Mouse (Mus musculus) right cerebral cortex, postnatal 25 days (tissue): ENCODE data around the gene Gpi1.
A peak's percentile ranks its signal among the peaks of the same experiment; 100 is the strongest.

Experiments
- DNase-seq: peaks from one replicate; pipeline ENCODE4 v3.0.0; 2022

Gpi1 gene

GRCm38 (mm10) chr7:34230116-34230515 is at the start of gene Gpi1:
TSS of gene Gpi1 (minus strand) at chr7:34230336.
- DNase-seq = peak; percentile 78

- DNase-seq = no peak
These were observed 47.5 kb upstream of the Gpi1 start for GRCm38 (mm10) chr7:34277656-34278055.

DNA sequence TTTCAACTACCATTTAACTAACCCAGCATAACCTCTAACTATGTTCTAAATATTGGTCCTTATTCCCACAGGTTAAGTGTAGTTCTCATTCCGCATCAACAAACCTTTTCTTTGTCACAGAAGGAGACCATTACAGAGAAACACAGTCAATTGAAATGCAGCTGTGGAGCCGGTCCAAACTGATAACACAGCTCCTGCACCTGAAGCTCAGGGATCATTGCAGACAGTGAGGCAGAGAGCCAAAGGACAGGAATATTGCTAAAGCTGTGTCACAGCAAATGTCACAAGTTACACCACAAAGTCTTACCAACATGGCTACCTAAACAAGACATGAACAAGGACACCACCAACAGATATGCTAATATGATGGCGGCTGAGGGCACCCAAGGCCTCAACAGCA is 45.9 kb upstream of the Gpi1 start:
- DNase-seq = no peak

DNA sequence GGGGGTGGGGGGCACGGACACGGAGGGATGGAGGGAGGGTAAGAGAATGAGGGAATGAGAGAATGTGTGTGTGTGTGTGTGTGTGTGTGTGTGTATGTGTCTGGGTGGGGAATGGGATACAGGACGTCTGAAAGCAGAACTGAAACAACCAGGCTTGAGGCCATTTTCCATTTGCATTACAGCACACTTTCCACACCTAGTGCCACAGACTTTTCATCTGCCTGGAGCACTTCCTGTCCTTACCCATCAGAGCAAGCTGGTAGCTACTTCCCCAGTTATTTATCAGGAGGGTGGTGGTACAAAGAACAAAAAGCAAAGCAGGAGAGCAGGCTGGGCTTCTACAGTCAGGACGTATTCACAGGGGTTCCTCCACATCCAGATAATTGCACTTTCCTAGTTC is 42.3 kb upstream of the Gpi1 start:
- DNase-seq = no peak

DNA sequence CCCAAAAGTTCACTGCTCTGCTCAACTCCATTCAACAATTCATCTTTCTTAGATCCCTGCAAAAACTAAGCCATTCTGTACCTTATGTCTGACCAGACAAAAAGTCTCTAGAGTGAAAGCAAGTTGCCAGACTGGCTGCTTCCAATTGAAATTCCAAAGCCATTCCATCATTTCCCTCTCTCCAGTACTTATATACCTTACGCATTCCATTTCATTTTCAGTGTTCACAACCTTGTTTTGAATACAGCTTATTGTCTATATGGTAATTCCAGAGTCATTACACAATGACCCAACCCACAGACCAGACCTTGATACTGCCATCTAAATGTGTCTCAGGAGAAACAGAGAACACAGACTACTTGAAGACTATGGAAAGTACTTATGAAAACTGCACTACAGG is 38.3 kb upstream of the Gpi1 start:
- DNase-seq = no peak

- DNase-seq = no peak
These were observed 36.3 kb upstream of the Gpi1 start for GRCm38 (mm10) chr7:34266421-34266820.

DNA sequence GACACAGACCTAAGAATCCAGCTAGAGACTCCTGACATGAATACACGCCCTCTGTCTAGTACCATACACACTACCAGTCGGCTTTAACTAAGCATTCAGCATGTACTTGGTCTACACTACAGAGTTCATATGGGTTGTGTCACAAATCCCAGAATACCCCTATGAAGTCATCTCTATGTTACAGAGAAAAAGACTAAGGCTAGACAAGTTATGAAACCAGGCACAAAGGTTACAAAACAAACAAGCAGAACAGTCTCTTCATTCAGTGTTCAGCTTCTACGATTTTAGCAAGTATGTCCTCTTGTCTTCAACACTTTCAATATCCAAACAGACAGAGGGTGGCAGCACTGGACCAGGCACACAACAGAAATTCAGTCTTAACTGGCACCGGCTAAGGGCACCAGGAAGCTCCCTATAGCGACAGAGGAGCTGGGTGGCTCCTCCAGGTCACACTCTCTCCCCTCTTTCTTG is 35.8 kb upstream of the Gpi1 start:
- peak; percentile 28 for DNase-seq

GRCm38 (mm10) chr7:34263437-34263836 is 33.3 kb upstream of the Gpi1 start:
- DNase-seq = no peak

DNA sequence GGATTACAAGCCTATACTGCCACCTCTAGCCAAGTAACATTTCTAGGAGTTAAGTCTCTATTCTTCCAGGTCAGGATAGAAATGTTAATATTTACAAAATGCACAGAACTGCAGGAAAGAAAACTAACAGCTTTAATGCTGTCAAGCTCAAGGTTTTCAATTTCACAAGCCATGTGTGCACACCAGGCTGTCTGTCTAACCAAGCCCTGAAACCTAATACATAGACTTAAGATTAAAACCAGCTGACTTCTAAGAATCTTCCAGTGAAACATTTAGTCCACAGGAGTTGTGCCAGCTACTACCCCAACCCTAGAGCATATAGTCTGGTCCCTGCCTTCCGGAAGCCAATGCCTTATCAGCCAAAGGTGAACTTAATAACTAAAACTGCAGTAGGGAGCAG is 28.3 kb upstream of the Gpi1 start:
- DNase-seq = no peak

DNA sequence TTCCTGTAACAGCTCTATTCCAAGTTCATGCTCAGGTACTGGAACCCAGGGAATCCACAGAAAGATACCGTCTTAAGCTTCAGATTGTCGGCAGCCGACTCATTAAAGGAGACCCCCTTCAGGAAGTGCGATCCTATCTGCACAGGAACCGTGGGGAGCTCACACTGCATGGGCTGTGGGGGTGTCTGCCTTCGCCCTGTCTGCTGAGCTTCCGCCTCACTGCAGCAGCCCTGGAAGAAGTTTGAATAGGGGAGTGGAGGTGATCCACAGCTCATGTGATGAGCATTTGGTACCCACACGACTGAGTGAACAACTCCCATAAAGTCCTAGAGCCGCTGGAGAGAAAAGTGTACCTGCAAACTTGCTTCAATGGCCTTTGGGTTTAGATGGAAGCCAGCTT is 27.1 kb upstream of the Gpi1 start:
- peak; percentile 21 for DNase-seq

DNA sequence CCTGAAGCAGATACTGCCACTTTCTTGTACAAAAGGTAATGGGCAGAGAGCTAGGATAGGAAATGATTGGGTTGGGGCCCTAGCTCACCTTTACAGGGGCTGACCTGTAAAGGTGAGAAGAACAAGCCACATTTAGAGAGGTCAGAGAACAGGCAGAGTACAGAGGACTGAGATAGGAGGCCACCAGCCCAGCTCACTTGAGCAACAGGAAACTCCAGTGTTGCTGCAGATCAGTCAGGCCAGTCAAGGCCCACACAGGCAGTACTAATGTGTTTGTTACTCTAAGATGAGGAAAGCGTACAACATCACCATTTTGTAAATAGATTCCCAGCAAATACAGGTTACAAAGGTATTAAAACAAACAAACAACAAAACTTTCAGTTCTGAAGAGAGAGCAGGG is 25.8 kb upstream of the Gpi1 start:
- no peak for DNase-seq

- no peak for DNase-seq
These were observed 25.0 kb upstream of the Gpi1 start for GRCm38 (mm10) chr7:34255137-34255536.

- DNase-seq = no peak
These were observed 21.9 kb upstream of the Gpi1 start for GRCm38 (mm10) chr7:34252030-34252429.

DNA sequence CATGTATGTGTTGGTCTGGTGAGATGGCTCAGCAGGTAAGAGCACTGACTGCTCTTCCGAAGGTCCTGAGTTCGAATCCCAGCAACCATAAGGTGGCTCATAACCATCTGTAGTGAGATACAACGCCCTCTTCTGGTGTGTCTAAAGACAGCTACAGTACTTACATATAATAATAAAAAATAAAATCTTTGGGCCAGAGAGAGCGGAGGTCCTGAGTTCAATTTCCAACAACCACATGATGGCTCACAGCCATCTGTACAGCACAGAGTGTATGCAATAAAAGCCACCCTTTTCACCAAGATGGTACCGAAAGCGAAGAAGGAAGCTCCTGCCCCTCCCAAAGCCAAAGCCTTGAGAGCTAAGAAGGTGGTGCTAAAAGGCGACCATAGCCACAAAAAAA is 20.6 kb upstream of the Gpi1 start, which contains the start of gene Gm6096:
TSS of gene Gm6096 (plus strand) at position 301 of the 400 bp plus-strand sequence.
- no peak for DNase-seq

DNA sequence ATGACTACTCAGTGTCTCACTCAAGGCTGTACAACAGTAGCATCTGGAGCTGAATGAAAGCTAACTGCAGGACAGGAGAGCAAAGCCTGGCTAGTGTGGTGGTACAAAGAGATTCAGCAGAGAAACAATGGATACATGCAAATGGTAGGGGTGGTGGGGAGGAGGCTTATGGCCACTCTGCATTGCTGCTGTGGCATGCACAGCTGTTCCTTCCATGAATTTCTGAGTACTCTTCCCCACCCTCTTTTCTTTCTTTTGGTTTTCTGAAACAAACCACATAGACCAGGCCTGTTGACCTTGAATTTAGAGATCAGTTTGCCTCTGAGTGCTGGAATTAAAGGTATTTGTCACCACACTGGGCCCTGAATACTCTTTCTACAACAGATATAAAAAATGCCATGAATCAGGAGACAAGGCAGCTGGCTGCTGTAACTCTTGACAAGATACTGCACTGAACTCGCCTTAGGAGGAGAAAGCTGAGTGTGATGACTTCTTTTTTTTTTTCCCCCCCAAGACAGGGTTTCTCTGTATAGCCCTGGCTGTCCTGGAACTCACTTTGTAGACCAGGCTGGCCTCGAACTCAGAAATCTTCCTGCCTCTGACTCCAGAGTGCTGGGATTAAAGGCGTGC is 16.8 kb upstream of the Gpi1 start:
- DNase-seq = no peak

- no peak for DNase-seq
These were observed 12.0 kb upstream of the Gpi1 start for GRCm38 (mm10) chr7:34242176-34242575.

GRCm38 (mm10) chr7:34238086-34238485 is 8.0 kb upstream of the Gpi1 start:
- no peak for DNase-seq

GRCm38 (mm10) chr7:34235602-34236001 is 5.5 kb upstream of the Gpi1 start:
- no peak for DNase-seq

DNA sequence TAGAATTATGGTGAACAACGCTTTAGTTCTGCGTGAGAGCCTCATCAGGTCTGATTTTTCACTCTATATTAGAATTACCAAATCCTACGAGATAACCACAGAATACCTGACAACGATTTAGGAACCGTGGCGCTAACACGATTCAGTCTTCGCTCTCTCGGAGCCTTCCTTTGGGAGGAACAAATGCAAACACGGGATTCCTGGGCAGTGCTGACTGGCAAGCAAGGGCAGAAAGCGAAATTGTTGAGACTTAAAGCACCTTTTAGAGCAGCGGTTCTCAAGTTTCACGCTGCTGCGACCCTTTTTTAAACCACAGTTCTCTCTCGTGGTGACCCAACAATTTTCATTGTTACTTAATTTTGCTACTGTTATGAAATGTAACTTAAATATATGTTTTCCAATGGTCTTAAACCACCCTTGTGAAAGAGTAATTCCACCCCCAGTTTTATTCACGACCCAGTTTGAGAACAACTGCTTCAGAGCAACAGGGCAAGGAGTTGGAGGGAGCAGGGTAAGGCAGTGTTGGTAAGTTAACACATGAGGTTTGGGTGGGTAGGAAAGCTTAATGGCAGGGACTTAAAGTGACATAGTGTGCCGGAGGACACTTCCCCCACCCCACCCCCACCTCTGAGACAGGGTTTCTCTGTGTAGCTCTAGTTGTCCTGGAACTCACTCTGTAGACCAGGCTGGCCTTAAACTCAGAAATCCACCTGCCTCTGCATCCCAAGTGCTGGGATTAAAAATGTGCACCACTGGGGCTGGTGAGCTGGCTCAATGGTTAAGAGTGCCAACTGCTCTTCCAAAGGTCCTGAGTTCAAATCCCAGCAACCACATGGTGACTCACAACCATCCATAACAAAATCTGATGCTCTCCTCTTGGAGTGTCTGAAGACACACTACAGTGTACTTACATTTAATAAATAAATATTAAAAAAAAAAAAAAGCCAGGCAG is 4.8 kb upstream of the Gpi1 start:
- no peak for DNase-seq

DNA sequence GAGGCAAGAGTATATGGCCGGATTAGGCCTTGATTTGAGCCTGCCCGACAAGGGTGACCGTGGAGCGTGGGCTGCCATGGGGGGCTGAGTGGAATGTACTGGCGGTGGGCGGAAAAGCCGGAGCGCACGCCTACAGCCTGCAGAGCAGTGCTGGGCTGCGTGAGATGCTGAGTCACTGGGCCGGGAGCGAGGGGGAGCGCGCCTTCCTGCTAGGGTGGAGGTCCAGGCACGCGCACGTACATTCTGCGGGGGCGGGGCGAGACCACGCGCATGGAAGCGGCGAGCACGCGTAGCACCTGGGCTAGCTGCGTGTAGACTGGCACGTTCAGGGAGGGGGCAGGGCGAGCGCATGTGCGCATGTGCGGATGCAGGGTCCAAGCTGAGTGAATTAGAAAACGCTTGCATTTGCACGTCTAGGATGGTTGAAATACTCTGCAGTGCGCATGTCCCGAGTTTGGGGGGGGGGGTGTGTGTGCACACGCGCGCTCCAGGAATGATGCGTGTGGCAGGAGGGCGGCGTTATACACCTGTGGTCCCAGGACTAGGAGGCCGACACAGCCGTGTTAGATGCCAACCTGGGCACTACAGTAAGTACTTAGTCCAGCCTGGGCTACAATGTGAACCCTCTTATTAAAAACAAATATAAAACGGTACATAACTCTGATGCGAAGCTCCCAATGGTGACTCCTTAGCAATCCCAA is 3.9 kb upstream of the Gpi1 start:
- DNase-seq = peak; percentile 100

DNA sequence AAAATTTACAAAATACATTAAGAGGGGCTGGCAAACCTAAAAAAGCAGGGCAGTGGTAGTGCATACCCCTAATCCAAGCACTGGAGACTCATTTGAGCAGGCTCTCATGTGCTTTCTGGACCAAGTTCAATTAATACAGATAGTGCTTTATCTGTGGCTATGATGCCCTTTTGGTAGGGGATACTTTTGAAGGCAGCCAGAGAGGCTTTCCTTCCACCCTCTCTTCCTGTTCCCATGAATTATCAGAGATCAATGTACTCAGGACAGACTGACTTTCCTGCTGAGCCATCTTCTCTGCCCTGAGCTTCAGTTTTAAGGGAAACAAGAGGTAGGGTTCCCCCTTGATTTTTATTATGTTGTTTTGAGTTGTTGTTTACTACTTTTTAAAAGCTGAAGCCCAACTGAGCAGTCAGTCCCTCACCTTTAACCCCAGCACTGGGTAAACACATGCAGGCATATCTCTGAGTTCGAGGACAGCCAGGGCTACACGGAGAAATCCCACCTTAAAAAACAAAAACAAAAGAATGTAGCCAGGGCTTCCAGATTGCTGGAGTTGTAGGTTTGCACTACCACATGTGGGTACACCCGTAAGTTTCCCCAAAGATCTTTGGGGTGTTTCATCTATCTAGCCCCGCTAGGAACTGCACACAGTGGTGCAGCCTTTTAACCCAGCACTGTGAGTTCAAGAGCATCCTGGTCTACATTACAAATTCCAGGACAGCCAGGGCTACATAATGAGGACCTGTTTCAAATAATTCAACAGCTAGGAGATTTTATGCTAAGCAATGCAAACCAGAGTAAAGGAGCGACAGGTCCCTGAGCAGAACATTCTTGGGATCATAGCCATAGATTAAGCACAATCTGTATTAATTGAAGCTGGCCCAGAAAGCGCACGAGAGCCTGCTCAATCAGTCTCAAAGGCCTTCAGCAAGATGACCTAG is 2.9 kb upstream of the Gpi1 start:
- no peak for DNase-seq

DNA sequence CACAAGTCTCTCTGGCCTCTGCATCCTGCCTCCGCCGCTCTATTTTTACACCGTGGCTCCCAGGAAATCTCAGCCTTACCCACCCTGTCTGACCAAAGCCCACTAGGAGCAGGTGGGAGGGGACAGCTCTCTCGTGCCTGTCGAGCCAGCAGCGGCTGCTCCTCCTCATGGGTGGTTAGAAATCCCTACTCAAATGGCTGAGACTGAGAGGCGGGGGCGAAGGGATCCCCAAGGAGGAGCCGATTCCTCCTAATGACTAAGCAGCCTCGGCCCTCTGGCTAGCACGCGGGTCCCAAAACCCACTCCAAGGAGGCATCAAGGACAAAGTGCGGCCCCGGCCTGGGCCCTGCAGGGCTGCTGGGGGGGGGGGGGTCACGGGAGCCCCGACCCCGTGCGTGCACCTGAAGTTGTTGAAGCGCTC is 435 bp downstream of the Gpi1 start:
- peak; percentile 75 for DNase-seq
